Mouse (Mus musculus) cerebellum, adult 11 months (tissue): ENCODE measurements around the gene Ssr2.
"Not testable (repeated sequence)": the region's sequence is repeated elsewhere in the genome, so short reads cannot be mapped to it uniquely, and the experiment has no call there.

Experiments
- DNase-seq: peaks from one replicate; pipeline ENCODE4 v3.0.0; 2022

Ssr2 gene

DNA sequence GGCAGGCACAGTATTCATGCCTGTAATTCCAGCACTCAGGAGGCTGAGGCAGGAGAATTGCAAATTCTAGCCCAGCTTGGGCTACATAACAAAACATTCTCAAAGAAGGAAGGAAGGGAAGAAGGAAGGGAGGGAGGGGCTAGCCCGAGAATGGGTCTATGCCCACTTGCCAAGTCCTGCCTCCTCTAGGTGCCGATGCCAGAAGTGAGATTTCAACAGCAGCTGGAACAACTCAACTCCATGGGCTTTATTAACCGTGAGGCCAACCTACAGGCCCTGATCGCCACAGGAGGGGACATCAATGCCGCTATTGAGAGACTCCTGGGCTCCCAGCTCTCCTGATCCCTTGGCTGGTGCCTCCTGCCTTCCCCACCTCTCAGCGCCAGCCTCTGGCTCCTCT is 7.8 kb upstream of the Ssr2 start:
- no peak for DNase-seq

DNA sequence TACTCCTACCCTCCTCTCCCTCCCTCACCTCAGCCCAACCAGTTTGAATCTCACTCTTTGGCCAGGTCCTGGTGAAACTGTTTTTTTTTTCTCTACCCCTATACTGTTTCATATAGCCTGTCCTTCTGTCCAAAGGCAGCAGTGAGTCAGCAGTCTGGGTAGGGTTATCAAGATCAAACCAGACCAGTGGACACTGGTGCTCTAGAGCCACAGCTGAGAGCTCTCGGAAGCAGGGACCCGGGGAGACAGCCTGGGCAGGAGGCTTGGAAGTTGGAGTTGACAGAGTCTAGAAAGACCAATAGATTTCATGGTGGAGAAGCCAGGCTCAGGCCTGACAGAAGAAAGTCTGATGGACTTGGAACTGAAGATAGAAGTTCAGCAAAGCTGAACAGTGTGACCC is 7.1 kb upstream of the Ssr2 start:
- DNase-seq: no peak

DNA sequence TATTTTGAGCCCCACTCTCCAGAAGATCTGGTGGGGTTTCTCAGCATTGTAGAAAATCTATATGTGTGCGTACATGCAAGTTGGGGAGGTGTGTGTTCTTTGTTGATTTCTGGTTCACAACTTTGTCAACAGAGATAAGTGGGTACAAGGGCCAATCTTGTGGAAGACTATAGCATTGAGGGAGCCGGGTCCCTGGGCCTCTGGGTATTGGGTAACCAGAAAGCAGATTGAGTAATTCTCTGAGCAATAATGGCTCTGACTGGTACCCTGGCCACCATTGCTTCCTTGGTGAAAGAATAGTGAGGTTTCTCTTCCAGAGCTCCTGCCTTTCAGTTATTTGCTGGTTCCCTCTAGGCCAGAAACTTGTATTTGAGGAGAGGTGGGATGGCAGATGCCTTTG is 6.6 kb upstream of the Ssr2 start:
- no peak for DNase-seq

DNA sequence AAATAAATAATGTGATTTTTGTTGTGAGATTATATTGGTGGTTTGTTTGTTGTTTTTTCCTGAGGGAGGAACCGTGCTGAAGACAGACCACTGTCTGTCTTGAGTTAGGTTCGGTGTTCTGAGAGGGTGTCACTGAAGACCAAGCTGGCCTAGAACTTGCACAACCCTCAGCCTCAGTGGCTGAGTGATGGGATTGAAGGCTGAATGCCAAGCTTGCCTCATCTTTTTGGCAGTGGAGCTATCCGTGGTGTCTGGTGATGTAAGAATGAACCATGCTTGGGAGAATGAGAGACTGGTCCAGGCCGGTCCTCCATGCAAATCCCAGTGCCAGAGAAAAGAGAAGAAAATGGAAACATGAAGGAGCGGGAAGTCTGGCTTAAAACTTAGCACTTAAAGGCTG is 6.0 kb upstream of the Ssr2 start:
- no peak for DNase-seq

DNA sequence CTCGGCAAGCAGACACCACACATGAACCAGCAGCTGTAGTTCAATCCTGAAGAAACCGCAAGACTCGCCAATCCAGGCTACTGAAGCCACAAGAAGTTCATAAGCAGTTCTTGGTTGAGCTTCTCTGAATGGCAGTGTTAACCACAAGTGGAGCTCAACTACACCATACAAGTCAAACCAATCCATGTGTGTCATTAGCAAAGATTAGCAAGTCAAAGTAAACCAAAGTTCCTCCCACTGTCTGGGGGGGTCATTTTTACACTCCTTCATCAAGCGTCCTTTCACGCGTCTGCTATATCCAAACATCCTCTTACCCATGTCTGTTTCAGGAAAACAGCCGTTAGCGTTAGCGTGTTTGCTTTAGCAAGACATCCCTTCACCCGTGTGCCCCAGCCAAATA is 5.3 kb upstream of the Ssr2 start:
- no peak for DNase-seq

DNA sequence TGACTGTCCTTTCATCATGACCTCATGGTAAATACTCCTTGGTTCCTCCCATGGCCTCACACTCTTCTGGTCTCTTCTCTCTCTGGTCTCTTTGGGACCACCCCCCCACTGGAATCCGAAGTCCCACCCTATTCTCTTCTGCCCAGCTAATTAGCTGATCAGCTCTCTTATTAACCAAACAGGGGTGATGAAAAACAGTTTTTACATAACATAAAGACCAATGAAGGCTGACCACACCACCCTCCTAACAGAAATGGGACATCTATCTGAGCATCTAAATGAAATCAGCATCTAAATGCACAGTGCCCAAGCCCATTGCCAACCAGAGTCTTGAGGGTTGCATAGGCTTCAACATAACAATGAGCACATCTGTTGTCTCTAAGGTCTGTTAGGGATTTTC is 3.8 kb upstream of the Ssr2 start:
- no peak for DNase-seq

DNA sequence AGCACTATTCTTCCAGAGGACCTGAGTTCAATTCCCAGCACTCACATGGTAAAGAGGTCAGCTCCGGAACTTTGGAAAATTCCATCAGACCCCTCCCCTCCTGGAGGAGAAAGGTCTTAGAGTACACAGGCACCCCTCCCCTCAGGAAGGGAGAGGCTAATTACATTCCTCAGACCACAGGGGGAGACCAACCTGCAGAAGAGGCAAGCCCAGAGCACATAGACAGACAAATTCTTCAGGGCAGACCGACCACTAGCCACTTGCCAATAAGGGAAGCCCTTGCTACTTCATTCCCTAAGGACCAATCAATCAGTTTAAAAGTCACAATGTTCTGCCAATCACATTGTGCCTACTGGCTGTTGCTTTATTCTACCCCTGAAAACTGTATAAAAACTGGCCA is 2.8 kb upstream of the Ssr2 start:
- DNase-seq: no peak

DNA sequence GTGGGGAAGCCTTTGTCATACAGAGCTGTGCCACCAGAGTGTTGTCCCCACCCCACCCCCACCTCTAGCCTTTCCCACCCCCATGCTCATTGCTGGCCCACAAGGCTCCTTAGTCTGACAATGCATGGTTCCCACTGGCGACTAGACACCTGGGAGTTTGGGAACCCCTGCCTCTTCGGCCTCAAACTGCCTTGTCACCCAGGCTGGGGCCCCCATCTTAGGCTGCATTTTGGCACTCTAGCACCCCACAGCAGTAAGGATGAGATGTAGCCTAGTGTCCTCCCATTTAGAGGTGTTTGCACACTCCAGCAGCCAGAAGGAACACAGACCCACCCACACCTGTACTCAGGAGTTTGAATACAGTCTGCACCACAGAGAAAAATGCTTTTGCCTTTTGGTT is 1.9 kb upstream of the Ssr2 start:
- no peak for DNase-seq

DNA sequence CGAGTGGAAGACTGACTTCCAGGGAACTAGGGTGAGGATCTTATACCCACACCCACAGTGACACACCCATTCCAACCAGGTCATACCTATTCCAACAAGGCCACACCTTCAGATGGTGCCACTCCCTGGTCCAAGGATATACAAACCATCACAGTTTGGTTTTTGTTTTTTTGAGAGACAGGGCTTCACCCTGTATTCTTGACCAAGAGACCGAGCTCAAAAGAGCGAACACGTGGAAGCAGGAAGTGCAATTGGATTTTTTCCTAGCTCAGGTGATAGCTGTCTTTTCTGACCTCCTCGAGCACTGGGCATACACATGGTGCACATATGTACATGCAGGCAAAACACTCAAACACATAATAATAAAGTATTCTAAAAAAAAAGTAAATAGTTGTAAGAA is 2.2 kb downstream of the Ssr2 start:
- DNase-seq: not testable (repeated sequence)

DNA sequence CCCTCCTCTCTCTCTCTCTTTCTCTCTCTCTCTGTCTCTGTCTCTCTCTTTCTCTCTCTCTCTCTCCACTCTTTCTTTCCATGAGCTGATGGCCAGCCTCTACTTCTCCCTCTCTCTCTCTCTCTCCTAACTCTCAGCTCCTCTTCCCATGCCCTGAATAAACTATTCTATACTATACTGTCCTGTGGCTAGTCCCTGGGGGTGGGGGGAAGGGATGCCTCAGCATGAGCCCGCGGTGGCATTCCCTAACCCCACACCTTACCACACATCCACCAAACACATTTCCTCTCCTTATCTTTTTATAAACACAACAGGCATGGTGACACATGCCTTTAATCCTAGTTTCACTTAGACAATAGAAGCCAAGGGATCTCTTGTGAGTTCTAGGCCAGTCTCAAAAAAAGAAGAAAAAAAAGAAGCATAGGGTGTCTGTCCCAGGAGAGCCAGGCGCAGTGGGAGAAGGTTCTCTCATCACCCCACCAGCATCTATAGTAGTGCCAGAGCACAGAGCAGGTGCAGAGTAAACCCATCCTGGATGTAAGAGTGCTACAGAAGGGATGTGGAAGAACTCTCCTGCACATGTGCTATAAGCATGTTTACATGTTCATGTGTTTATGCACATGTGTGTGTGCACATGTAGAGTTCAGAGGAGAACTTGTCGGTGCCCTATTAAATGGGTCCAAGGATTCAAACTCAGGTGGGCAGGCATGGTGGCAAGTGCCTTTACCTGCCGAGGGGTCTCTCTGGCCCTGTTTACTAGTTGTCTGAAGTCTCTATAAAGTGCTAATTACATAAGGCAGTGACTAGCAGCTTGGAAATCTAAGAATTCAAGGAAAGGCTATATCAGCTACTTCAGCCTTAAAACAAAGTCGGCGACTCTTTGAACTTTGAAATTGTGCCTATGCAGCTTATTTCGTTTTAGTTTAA is 3.1 kb downstream of the Ssr2 start:
- no peak for DNase-seq

DNA sequence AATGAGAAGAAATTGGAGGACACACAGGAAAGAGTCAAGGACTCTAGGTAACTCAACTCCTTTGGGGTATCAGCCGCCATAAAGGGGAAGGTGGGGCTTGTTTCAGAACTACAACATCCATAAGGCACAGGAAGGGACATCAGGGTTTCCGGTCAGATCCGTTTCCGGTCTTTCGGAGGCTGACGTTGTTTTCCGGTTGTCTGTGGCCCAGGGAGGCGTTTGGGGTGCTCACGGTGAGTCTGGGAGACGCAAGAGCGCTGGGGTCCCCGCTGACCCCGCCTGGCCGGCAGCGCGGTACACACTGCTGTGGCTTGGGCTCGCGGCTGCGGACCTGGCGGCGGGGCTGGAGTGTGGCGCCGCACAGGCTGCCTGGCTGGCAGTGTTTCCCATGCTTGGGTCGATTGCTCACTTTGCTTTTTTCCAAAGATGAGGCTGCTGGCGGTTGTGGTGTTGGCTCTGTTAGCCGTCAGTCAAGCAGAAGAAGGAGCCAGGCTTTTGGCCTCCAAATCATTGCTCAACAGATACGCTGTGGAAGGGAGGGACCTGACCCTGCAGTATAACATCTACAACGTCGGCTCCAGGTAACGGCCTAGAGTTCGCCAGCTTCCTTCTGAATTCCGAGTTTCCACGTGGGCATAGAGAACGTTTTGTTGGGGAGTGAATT is 3.9 kb downstream of the Ssr2 start:
- peak; percentile 74 for DNase-seq

DNA sequence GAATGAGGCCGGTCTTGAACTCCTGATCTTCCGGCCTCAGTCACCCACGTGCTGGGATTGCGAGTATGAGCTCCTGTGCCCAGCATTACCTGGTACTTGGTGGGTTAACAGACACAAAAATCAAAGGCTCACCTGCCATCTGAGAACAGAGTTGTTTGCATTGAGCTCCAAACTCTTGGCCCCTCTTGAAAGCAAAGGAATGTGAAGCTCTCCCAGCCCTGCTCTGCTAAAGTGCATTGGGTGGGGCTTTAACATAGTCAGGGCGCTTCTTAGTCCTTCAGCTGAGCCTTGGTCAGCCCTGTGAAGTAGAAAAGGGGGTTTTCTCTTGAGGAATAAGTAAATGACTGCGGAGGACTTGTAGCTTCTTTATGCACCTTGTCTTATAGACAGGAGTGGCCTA is 10.1 kb downstream of the Ssr2 start:
- no peak for DNase-seq

DNA sequence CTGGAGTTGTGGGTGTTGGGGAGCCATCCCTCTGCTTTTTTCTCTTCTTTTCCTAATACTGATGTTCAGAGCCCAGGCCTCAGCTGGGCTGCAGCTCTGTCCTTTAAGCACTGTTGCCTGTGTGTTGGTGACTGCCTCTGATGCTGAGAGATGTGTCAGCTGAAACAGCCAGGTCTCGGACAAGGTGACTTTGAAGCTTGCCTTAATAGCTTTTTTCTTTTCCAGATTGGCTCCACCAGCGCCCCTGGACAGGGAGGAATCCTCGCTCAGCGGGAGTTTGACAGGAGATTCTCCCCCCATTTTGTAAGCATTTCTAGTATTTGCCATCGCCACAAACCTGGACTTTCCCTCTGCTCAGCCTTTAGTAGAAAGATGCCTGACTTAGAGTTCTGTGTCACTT is 11.0 kb downstream of the Ssr2 start:
- no peak for DNase-seq

DNA sequence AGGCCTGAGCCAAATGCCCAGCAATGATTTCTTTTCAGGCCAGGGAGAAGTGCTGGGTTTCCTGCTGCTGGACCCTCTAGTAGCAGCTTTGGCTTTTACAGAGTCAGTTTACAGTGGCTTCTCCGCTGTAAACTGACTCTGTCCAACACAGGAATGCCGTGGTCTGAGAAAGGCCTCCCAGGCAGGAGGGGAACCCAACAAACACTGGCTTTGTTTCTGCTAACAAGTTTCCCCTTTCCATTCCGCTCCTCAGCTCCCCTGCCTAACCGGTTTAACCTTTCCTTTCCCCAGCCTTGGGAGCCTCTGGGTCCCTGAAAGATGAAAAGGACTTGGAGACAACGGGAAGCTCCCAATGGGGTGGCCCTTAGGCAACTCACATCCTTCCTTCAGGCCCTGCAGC is 14.6 kb downstream of the Ssr2 start:
- DNase-seq: no peak

DNA sequence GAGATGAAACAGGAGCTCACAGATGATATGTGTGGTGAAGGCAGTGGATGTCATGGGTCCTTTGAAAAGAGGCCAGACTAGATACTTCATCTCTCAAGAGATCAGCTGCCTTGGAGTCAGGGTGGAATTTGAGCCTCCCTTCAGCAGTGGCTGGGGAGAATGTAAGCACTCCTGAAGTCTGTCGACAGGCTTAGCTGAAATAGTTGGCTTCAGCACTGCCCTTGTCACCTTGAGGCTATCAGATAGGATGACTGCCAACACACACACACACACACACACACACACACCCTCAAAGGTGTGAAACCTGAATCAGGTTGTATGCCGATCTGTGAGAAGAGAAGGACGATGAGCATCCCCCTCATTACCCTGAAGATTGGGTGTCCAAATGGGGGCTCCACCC is 15.4 kb downstream of the Ssr2 start:
- no peak for DNase-seq

DNA sequence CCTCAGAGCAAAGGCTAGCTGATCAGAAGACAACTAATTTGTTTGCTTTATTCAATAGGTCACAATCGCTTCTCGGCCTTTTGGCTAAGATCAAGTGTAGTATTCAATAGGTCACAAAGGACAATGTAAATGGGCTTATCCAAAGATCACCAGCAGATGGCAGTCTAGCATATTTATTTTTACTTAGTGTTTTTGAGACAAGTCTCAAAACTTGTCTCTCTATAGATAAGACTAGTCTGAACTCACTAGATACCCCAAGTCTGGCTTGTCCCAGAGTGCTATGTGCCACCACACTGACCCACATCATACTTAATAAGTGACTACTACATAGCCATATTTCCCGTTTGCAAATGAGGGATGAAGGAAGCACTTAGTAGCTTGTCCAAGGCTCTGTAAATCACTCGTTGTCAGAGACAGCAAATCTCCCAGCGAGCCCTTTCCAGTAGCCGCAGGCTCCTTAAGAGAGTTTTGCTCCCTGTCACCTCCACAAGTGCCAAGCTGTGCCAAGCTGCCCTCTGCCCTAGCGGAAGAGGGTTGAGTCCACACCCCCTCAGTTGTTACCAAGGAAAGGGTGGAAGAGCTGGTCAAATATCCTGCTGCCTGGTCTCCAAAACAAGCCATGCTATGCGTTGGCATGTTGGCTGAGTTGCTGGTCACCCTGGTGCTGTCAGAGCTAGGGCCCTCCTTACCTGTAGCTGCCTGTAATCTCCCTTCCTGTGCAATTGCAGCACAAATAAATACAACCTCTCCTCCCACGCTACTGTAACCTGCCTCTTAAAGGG is 16.5 kb downstream of the Ssr2 start:
- no peak for DNase-seq

DNA sequence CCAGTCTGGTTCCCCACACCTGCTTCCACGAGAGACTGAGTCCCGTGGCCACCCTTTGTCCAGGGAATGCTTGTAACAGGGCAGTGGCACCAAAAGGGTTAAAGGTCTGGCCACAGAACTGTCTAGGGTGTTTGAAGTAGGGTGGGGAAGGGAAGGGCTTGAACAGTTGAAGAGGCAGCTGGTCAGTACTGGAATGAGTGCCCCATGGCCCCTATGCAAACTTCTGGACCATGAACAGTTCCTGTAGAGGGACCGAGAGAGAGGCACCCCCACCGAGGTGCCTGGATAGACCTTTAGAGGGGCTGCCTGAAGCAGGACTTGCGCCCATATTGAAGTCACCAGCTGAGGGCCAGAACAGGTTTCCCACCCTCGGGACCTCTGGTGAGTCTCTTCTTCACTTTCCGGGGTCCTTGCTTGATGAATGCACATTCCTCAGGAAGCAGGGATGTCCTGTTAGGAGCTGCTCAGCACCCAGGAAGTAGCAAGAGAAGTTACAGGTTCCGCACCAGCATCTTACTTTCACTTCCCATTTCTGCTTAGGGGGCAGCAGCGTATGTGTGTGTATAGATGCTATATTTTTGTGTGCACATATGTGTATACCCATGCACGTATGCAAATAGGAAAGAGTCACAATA is 17.4 kb downstream of the Ssr2 start:
- DNase-seq: no peak

DNA sequence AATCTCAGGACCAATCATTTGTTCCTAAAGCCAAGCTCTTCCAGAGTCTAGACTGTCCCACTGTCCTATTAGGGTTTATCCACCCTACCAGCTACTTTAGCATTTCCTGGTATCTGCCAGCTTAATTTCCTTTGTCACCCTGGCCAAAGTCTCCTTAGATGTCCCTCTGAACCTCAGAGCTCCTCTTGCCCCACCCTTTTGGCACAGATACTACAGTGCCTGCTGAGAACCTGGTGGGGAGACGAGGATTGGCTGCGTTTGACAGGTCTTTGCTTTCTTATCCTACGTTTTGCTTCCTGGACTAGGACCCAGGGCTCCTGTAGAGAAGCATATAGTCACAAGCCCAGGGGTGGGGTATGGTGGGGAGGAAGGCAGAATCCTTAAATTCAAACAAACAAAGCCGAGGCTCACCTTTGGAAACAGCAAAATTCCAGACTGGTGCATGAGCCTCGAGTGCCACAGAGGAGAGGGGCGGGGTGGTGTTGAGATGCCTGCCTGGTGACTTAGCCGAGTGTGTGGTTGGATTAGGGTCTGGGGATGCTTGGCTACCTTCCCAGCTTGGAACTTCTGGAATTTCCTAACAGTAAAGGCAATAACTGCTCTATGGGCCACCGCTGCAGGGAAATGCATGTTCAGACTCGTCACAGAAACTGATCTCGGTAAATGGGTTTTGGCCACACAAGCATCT is 18.4 kb downstream of the Ssr2 start:
- DNase-seq: no peak

DNA sequence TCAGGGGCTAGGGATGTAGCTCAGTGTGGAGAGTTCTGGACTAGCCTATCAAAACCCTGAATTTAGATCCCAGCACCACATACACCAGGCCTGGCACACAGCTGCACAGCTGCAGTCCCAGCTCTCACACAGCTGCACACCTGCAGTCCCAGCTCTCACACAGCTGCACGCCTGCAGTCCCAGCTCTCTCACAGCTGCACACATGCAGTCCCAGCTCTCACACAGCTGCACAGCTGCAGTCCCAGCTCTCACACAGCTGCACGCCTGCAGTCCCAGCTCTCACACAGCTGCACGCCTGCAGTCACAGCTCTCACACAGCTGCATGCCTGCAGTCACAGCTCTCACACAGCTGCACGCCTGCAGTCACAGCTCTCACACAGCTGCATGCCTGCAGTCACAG is 20.9 kb downstream of the Ssr2 start:
- DNase-seq: not testable (repeated sequence)

DNA sequence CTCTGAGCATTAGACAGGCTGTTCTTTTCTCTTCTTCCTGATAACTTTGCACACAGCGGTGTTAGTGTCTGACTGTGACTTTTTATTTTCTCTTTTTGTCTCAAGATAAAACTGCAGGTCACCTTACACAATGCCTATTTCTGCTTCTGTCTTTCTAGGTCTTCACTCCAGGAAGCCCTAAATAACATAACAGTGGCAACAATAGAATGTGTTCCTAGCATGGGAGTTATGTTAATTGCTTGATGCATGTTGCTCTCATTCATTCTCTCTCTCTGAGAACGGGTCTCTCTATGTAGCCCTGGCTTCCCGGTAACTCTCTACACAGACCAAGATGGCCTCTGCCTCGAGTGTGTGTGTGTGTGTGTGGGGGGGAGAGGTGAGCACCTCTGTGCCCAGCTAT is 26.8 kb downstream of the Ssr2 start:
- DNase-seq: no peak

DNA sequence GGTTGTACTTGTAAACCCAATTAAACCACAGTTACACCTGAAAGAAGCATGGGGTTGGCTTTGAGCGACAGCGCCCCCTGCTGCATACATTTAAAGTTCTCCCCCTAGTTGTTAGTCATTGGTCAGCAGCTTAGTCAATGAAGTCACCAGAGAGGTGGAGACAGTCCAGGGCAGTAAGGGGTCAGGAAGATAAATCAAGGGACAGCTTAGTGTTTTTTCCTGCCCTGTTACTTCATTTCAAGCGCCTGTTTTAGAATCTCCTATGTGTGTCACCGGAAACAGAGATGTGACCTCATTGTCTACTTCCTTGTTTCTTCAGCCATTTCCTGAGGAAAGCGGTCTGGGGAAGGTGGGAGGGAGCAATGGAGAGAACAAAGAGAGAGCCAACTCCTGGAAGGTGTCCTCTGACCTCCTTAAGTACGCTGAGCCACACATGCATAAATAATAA is 28.1 kb downstream of the Ssr2 start:
- peak; percentile 46 for DNase-seq

DNA sequence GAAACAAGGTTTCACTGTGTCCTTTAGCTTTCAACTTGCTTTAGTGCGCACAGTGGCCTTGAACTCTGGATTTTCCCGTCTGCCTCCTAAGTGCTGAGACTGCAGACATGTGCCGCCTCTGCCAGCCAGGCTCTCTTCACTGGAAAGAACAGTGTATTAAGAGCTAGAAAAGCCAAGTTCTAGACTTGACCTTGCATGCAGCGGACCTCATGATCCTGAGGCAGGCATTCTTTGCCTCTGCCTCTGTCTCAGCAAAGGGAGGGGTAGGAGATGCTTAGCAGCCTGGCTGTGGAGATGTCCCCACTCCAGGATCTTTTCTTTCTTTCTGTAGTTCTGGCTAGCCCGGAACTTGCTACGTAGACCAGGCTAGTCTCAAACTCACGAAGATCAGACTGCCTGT is 29.2 kb downstream of the Ssr2 start:
- DNase-seq: no peak

DNA sequence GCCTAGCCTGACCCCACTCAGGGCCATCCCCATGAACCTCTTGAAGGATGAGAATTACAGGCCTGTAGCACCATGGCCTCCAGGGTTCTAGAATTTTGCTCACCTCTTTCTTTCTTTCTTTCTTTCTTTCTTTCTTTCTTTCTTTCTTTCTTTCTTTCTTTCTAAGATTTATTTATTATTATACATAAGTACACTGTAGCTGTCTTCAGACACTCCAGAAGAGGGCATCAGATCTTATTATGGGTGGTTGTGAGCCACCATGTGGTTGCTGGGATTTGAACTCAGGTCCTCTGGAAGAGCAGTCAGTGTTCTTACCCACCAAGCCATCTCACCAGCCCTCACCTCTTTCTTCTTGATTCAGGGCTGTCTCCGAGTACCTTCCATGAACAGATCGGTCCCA is 30.0 kb downstream of the Ssr2 start, which contains the start of gene Arhgef2:
Arhgef2 (plus strand) TSS at position 301 of the 400 bp plus-strand sequence.
- DNase-seq: not testable (repeated sequence)
